24 mouse cellular contexts compared by ENCODE assay signal in genomic region chr3:127679703-127680102, GRCm38 (mm10). TPM values are rescaled to one million over a fixed set of nuclear protein-coding genes. Genes with fewer than 3 reads are reported as not detected.
DNase-seq lines count a peak whose midpoint lies in the region; ATAC-seq and TF ChIP-seq lines count a peak whose summit lies in the region.
"Had no signal": no experiment of that assay in that cellular context is flagged by ENCODE, and none has a peak within 500 bp of the region (broad histone marks: within the 10 kb centered on the region; RNA-seq: fewer than 3 reads in every experiment).

No protein-coding gene starts in this region.

- H3K4me3 ChIP-seq in kidney, embryonic 14.5 days (ENCODE audit: low read length), result no peak overlapping the region
- H3K4me3 ChIP-seq in CH12.LX (replicated peaks in 1 of 3; ENCODE audit: low read depth in 2 of 3, low read length in 2 of 3, poor library complexity in 1 of 3), result no peak overlapping the region
- H3K4me3 ChIP-seq: embryonic facial prominence, embryonic 10.5 days; forebrain, embryonic 13.5 days; heart, embryonic 10.5 days; hindbrain, embryonic 13.5 days had no signal

- H3K27me3 ChIP-seq in kidney, embryonic 14.5 days (ENCODE audit: control insufficient read depth, insufficient read depth, low read length), result no peaks in the 10 kb centered on the region
- no peaks in the 10 kb centered on the region for H3K27me3 ChIP-seq in CH12.LX (replicated peaks)
- H3K27me3 ChIP-seq: forebrain, embryonic 13.5 days; hindbrain, embryonic 13.5 days had no signal

- H3K79me2 ChIP-seq in CH12.LX (replicated peaks; ENCODE audit: control insufficient read depth, extremely low read depth, insufficient read depth, poor library complexity, severe bottlenecking), result no peaks in the 10 kb centered on the region

- no peak overlapping the region for H3K4me2 ChIP-seq in kidney, embryonic 14.5 days (replicated peaks; ENCODE audit: low read depth, low read length)
- H3K4me2 ChIP-seq in CH12.LX (ENCODE audit: insufficient read depth, low read depth, poor library complexity, severe bottlenecking), result no peak overlapping the region
- H3K4me2 ChIP-seq: forebrain, embryonic 13.5 days; hindbrain, embryonic 13.5 days had no signal

- H3K27ac ChIP-seq in kidney, embryonic 14.5 days (ENCODE audit: low read depth, low read length), result no peak overlapping the region
- no peak overlapping the region for H3K27ac ChIP-seq in CH12.LX (ENCODE audit: insufficient read depth, low read depth)
- H3K27ac ChIP-seq: embryonic facial prominence, embryonic 10.5 days; forebrain, embryonic 13.5 days; heart, embryonic 10.5 days; hindbrain, embryonic 13.5 days had no signal

- H3K9me3 ChIP-seq in kidney, embryonic 14.5 days (ENCODE audit: control insufficient read depth, low read length), result no peaks in the 10 kb centered on the region
- no peaks in the 10 kb centered on the region for H3K9me3 ChIP-seq in CH12.LX (replicated peaks; ENCODE audit: low read length)
- H3K9me3 ChIP-seq: embryonic facial prominence, embryonic 10.5 days; forebrain, embryonic 13.5 days; heart, embryonic 10.5 days; hindbrain, embryonic 13.5 days had no signal

- no peak for ATAC-seq in kidney, embryonic 14.5 days (ENCODE audit: low FRiP score, low TSS enrichment)
- ATAC-seq: forebrain, embryonic 13.5 days; forebrain, postnatal 0 days had no signal

- in situ Hi-C loops in CH12.LX (cut with MboI; ENCODE audit: low pct_ligation_motif_present, low pct_unique_long_range_greater_than_20kb, low sequenced_read_pairs), result no loop called here

- 89% methylated on average over 15 of the region's 15 CpGs for WGBS in kidney, embryonic 14.5 days

- TF ChIP-seq EP300 in CH12.LX (IDR thresholded peaks at IDR 0.05; ENCODE audit: low read length), result no peak

- no peaks in the 10 kb centered on the region for H3K4me1 ChIP-seq in kidney, embryonic 14.5 days (ENCODE audit: control insufficient read depth, insufficient read depth, low read length)
- H3K4me1 ChIP-seq in CH12.LX (ENCODE audit: control insufficient read depth in 1 of 2, insufficient read depth in 2 of 2), result no peaks in the 10 kb centered on the region
- H3K4me1 ChIP-seq: embryonic facial prominence, embryonic 10.5 days; forebrain, embryonic 13.5 days; heart, embryonic 10.5 days; hindbrain, embryonic 13.5 days had no signal

- dilution Hi-C loops in CH12.LX (cut with MboI; ENCODE audit: extremely low pct_ligation_motif_present, extremely low pct_unique_long_range_greater_than_20kb, low sequenced_read_pairs), result no loop called here

- H3K9ac ChIP-seq in kidney, embryonic 14.5 days (ENCODE audit: low read depth, low read length), result no peak overlapping the region
- H3K9ac ChIP-seq in CH12.LX (ENCODE audit: insufficient read depth, low read depth), result no peak overlapping the region
- H3K9ac ChIP-seq: forebrain, embryonic 13.5 days; forebrain, postnatal 0 days; hindbrain, embryonic 13.5 days had no signal

- no peak for TF ChIP-seq POLR2A in CH12.LX (IDR thresholded peaks at IDR 0.05; ENCODE audit: low read depth, low read length)

- TF ChIP-seq CTCF in CH12.LX (conservative IDR thresholded peaks at IDR 0.05 in 1 of 2, IDR thresholded peaks at IDR 0.05 in 1 of 2; ENCODE audit: low read depth in 2 of 2, low read length in 2 of 2), result no peak

- H3K36me3 ChIP-seq in kidney, embryonic 14.5 days (ENCODE audit: control insufficient read depth, insufficient read depth, low read length), result no peaks in the 10 kb centered on the region
- H3K36me3 ChIP-seq in CH12.LX (replicated peaks in 1 of 2; ENCODE audit: control insufficient read depth in 1 of 2, insufficient read depth in 1 of 2, low read length in 1 of 2), result peaks cover 0 to 10% of the 10 kb centered on the region in 2 experiments
- H3K36me3 ChIP-seq: embryonic facial prominence, embryonic 10.5 days; heart, embryonic 10.5 days; hindbrain, embryonic 13.5 days had no signal

- peak; percentile 27 for DNase-seq in kidney, adult 11 months
- DNase-seq in kidney, adult 9 months, result peak; percentile 45
- no peak for DNase-seq in kidney, postnatal 14 days
- DNase-seq in CH12.LX (ENCODE audit: extremely low read depth), result no peak
- peak; percentile 16 for DNase-seq in testis, postnatal 14 days (ENCODE audit: low spot score)
- DNase-seq in frontal cortex, postnatal 36 days (ENCODE audit: low spot score in 2 of 2), result no peak
- DNase-seq: adrenal gland, adult 8-10 months; adrenal gland, postnatal 36 days; cerebellum, adult 2 months; cerebellum, postnatal 10 days; forebrain, postnatal 0 days; gastrocnemius, postnatal 36 days; heart, adult 18-20 months; heart, postnatal 14 days had no signal

- no peak for TF ChIP-seq RAD21 in CH12.LX (IDR thresholded peaks at IDR 0.05; ENCODE audit: low read depth, low read length)

TF ChIP-seq in CH12.LX, 34 proteins besides CTCF, POLR2A, EP300 and RAD21:
- TF ChIP-seq TBP (conservative IDR thresholded peaks at IDR 0.05; ENCODE audit: low read depth, low read length) (no peak), USF2 (conservative IDR thresholded peaks at IDR 0.05; ENCODE audit: low read depth, low read length) (no peak), MAZ (IDR thresholded peaks at IDR 0.05; ENCODE audit: low read depth, low read length) (no peak), SIN3A (IDR thresholded peaks at IDR 0.05; ENCODE audit: low read length) (no peak), MAFK (IDR thresholded peaks at IDR 0.05; ENCODE audit: insufficient replicate concordance, low read length) (peak; percentile 96)

RNA-seq across cellular contexts. Expression of gene Neurog2, which starts 46.8 kb away (rescaled TPM):
- not detected in 2 replicates for polyA plus RNA-seq in kidney, embryonic 14.5 days (2014; fragmentation: Nextera tagmentation; extraction: Ambion mirVana)
- not detected in 2 replicates for total RNA-seq in CH12.LX (2012; rRNA removed)
- not detected in 2 replicates for total RNA-seq in CH12.LX (2014; rRNA removed)
- not detected in 2 replicates for polyA plus RNA-seq in CH12.LX (2012; ENCODE audit: insufficient read length, low read depth)
- total RNA-seq: adrenal gland, adult 8-10 months; adrenal gland, postnatal 36 days; gastrocnemius, adult 8-10 months; gastrocnemius, postnatal 36 days; heart, adult 18-20 months; heart, postnatal 14 days; hematopoietic stem cell, adult 5-6 weeks had no signal
- polyA plus RNA-seq: C2C12; embryonic facial prominence, embryonic 14.5 days; heart, embryonic 14.5 days had no signal

Comparison
In these comparisons a context has a peak if more than half of its experiments do, and no peak if none do; other contexts are left out.
1. DNase-seq: peak in kidney, adult 11 months (single experiment), kidney, adult 9 months (single experiment) and testis, postnatal 14 days (single experiment); none in kidney, postnatal 14 days (single experiment), CH12.LX (single experiment) and frontal cortex, postnatal 36 days (0 of 2).